Mouse (Mus musculus) lung, postnatal 0 days (tissue): Measurements from ENCODE around the gene Ryk.

ENCODE experiments used
- CTCF ChIP-seq: IDR thresholded peaks from 2 replicates; pipeline ENCODE4 v1.5.1; 2016; ENCODE audit warnings: antibody characterized with exemption, mild to moderate bottlenecking
- EP300 ChIP-seq: IDR thresholded peaks from 2 replicates; pipeline ENCODE4 v1.6.1; 2016; ENCODE audit warnings: antibody characterized with exemption, mild to moderate bottlenecking, control low read depth

- TF ChIP-seq CTCF, result no peak
- TF ChIP-seq EP300, result no peak
These were observed 70.2 kb downstream of the Ryk start for GRCm38 (mm10) chr9:102904952-102905351.
